Mouse (Mus musculus) megakaryocyte, embryonic 14.5 days (primary cell): ENCODE results near the gene Foxq1.

Experiments
- FLI1 ChIP-seq: IDR thresholded peaks from 2 replicates; pipeline ENCODE4 v1.6.1; 2012; ENCODE audit warnings: low read length, inconsistent platforms, mixed read lengths
- GATA1 ChIP-seq: IDR thresholded peaks from 3 replicates; pipeline ENCODE4 v1.6.1; 2012; ENCODE audit warnings: mixed read lengths, low read length, inconsistent platforms, borderline replicate concordance

GRCm38 (mm10) chr13:31558521-31559418, 2.8 kb downstream of the Foxq1 start, which contains the start of gene A530084C06Rik:
- no peak for TF ChIP-seq GATA1
- no peak for TF ChIP-seq FLI1
